Mouse (Mus musculus) liver, postnatal 0 days (tissue): ENCODE data around the gene Tbx21.

ENCODE experiments used
- CTCF ChIP-seq: sonication (generic); IDR thresholded peaks from 2 replicates; pipeline ENCODE4 v1.5.1; 2016; ENCODE audit warnings: antibody characterized with exemption, low read depth
- EP300 ChIP-seq: IDR thresholded peaks from 2 replicates; pipeline ENCODE4 v1.6.1; 2016; ENCODE audit warnings: antibody characterized with exemption, low read depth, mild to moderate bottlenecking

- no peak for TF ChIP-seq CTCF
- TF ChIP-seq EP300 = no peak
These were observed 40.9 kb downstream of the Tbx21 start for GRCm38 (mm10) chr11:97074235-97074634.
